Mouse (Mus musculus): ENCODE measurements around the gene Atp1a3. TPM values are rescaled to one million over a fixed set of nuclear protein-coding genes. Genes with fewer than 3 reads are reported as not detected.

Gene Atp1a3
- total RNA-seq, 2 experiments from 2014 or later: 0.75 TPM; not detected in 1

Other genes starting within 250 kb of the Atp1a3 start
- gene Cd177, start 245.6 kb downstream of the Atp1a3 start, total RNA-seq (2014; fragmentation: Nextera tagmentation): 3.2 TPM in 1 of 2 replicates, not detected in the other
- gene Cd177, start 245.6 kb downstream of the Atp1a3 start, total RNA-seq (2017): 1.8 and 2.6 TPM in 2 replicates
- gene Ceacam10, start 228.8 kb downstream of the Atp1a3 start, total RNA-seq (2014; fragmentation: Nextera tagmentation): not detected in 2 replicates
- gene Ceacam10, start 228.8 kb downstream of the Atp1a3 start, total RNA-seq (2017): 6.4 TPM in 1 of 2 replicates, not detected in the other
- gene Gm9844, start 143.7 kb downstream of the Atp1a3 start, total RNA-seq (2014; fragmentation: Nextera tagmentation): 0.96 and 1.0 TPM in 2 replicates
- gene Gm9844, start 143.7 kb downstream of the Atp1a3 start, total RNA-seq (2017): 5.2 and 13.0 TPM in 2 replicates
- gene Lypd4, start 136.0 kb downstream of the Atp1a3 start, total RNA-seq (2014; fragmentation: Nextera tagmentation): not detected in 2 replicates
- not detected in 2 replicates for gene Lypd4, start 136.0 kb downstream of the Atp1a3 start, total RNA-seq (2017)
- not detected in 2 replicates for gene Dmrtc2, start 135.9 kb downstream of the Atp1a3 start, total RNA-seq (2014; fragmentation: Nextera tagmentation)
- not detected in 2 replicates for gene Dmrtc2, start 135.9 kb downstream of the Atp1a3 start, total RNA-seq (2017)
- 4,961 and 5,532 TPM in 2 replicates for gene Rps19, start 121.6 kb downstream of the Atp1a3 start, total RNA-seq (2014; fragmentation: Nextera tagmentation)
- gene Rps19, start 121.6 kb downstream of the Atp1a3 start, total RNA-seq (2017): 979 and 1,008 TPM in 2 replicates
- 1.5 and 29.5 TPM in 2 replicates for gene Cd79a, start 108.6 kb downstream of the Atp1a3 start, total RNA-seq (2014; fragmentation: Nextera tagmentation)
- 4.4 TPM in 1 of 2 replicates, not detected in the other for gene Cd79a, start 108.6 kb downstream of the Atp1a3 start, total RNA-seq (2017)
- 104 and 120 TPM in 2 replicates for gene Arhgef1, start 103.0 kb downstream of the Atp1a3 start, total RNA-seq (2014; fragmentation: Nextera tagmentation)
- gene Arhgef1, start 103.0 kb downstream of the Atp1a3 start, total RNA-seq (2017): 21.9 and 32.8 TPM in 2 replicates
- gene Gm4881, start 61.5 kb downstream of the Atp1a3 start, total RNA-seq (2014; fragmentation: Nextera tagmentation): not detected in 2 replicates
- gene Gm4881, start 61.5 kb downstream of the Atp1a3 start, total RNA-seq (2017): not detected in 2 replicates
- 128 and 146 TPM in 2 replicates for gene Rabac1, start 33.2 kb downstream of the Atp1a3 start, total RNA-seq (2014; fragmentation: Nextera tagmentation)
- gene Rabac1, start 33.2 kb downstream of the Atp1a3 start, total RNA-seq (2017): 38.0 and 103 TPM in 2 replicates
- gene Grik5, start 66.4 kb upstream of the Atp1a3 start, total RNA-seq (2014; fragmentation: Nextera tagmentation): 20.9 and 31.7 TPM in 2 replicates
- 0.23 and 6.4 TPM in 2 replicates for gene Grik5, start 66.4 kb upstream of the Atp1a3 start, total RNA-seq (2017)
- 12.0 and 18.6 TPM in 2 replicates for gene Zfp574, start 66.6 kb upstream of the Atp1a3 start, total RNA-seq (2014; fragmentation: Nextera tagmentation)
- gene Zfp574, start 66.6 kb upstream of the Atp1a3 start, total RNA-seq (2017): 3.7 and 6.9 TPM in 2 replicates
- gene Pou2f2, start 173.8 kb upstream of the Atp1a3 start, total RNA-seq (2014; fragmentation: Nextera tagmentation): 0.40 and 0.57 TPM in 2 replicates
- 0.91 TPM in 1 of 2 replicates, not detected in the other for gene Pou2f2, start 173.8 kb upstream of the Atp1a3 start, total RNA-seq (2017)
- 16.0 and 24.9 TPM in 2 replicates for gene Dedd2, start 214.7 kb upstream of the Atp1a3 start, total RNA-seq (2014; fragmentation: Nextera tagmentation)
- 13.5 and 15.2 TPM in 2 replicates for gene Dedd2, start 214.7 kb upstream of the Atp1a3 start, total RNA-seq (2017)
- 18.8 and 20.3 TPM in 2 replicates for gene Zfp526, start 215.5 kb upstream of the Atp1a3 start, total RNA-seq (2014; fragmentation: Nextera tagmentation)
- 10.1 and 12.5 TPM in 2 replicates for gene Zfp526, start 215.5 kb upstream of the Atp1a3 start, total RNA-seq (2017)
- 97.9 and 123 TPM in 2 replicates for gene Gsk3a, start 231.9 kb upstream of the Atp1a3 start, total RNA-seq (2014; fragmentation: Nextera tagmentation)
- 49.1 and 74.7 TPM in 2 replicates for gene Gsk3a, start 231.9 kb upstream of the Atp1a3 start, total RNA-seq (2017)
- gene Erf, start 244.8 kb upstream of the Atp1a3 start, total RNA-seq (2014; fragmentation: Nextera tagmentation): 8.7 and 18.9 TPM in 2 replicates
- gene Erf, start 244.8 kb upstream of the Atp1a3 start, total RNA-seq (2017): 6.2 and 8.6 TPM in 2 replicates

Measured in megakaryocyte-erythroid progenitor cell, adult 5-6 weeks (primary cell).